Mouse (Mus musculus): ENCODE measurements at regions not wholly inside any gene's neighbourhood (a gene's known extent, or its start where the extent isn't known, plus 50 kb on each side); places are given as distances from the start of the nearest gene placed in this dataset.
"Not testable (repeated sequence)": the region's sequence is repeated elsewhere in the genome, so short reads cannot be mapped to it uniquely, and the experiment has no call there.

- not testable (repeated sequence) for TF ChIP-seq POLR2A (IDR thresholded peaks at IDR 0.05; ENCODE audit: borderline replicate concordance, extremely low read depth, low read depth, low read length); CTCF (IDR thresholded peaks at IDR 0.05; ENCODE audit: insufficient read depth, low read length)
Observed at GRCm38 (mm10) chr14:53210554-53210953, 715.0 kb upstream of the Olfr1507 start.
